Mouse (Mus musculus) G1E (cell line): ENCODE measurements around the gene Carns1. TPM values are rescaled to one million over a fixed set of nuclear protein-coding genes. Genes with fewer than 3 reads are reported as not detected.

ENCODE experiments used
- ATAC-seq: 2 replicates; pipeline ENCODE4 v1.8.0; 2016; ENCODE audit warnings: mild to moderate bottlenecking; ENCODE audit not compliant: insufficient number of reproducible peaks, poor library complexity, low FRiP score, severe bottlenecking; ENCODE audit errors: extremely low read depth
- DNase-seq: peaks from one replicate; pipeline ENCODE4 v3.0.0; 2012; ENCODE audit warnings: low spot score
- H3K27me3 ChIP-seq: 2 replicates; pipeline ENCODE4 v1.6.1; 2012; ENCODE audit warnings: mild to moderate bottlenecking, low read length, inconsistent platforms; ENCODE audit not compliant: insufficient read depth
- H3K36me3 ChIP-seq: replicated peaks from 2 replicates; pipeline ENCODE3; 2012; ENCODE audit warnings: mild to moderate bottlenecking, inconsistent platforms
- H3K4me1 ChIP-seq: 2 replicates; pipeline ENCODE4 v1.6.1; 2012; ENCODE audit warnings: low read depth, low read length, inconsistent platforms, mixed read lengths; ENCODE audit not compliant: insufficient read depth
- H3K4me3 ChIP-seq: 2 replicates; pipeline ENCODE4 v1.5.1; 2012; ENCODE audit warnings: low read depth, mild to moderate bottlenecking, inconsistent platforms, low read length, moderate library complexity, mixed read lengths
- H3K9me3 ChIP-seq: replicated peaks from 2 replicates; pipeline ENCODE4 v1.6.1; 2012; ENCODE audit warnings: inconsistent platforms
- CTCF ChIP-seq: IDR thresholded peaks from 2 replicates; pipeline ENCODE4 v1.5.1; 2012; ENCODE audit warnings: low read depth, low read length, inconsistent platforms, mixed read lengths
- GATA1 ChIP-seq: IDR thresholded peaks from 2 replicates; pipeline ENCODE4 v1.6.1; 2012; ENCODE audit warnings: borderline replicate concordance, low read length, inconsistent platforms, mixed read lengths
- GATA2 ChIP-seq: IDR thresholded peaks from 2 replicates; pipeline ENCODE4 v1.6.1; 2012; ENCODE audit warnings: low read depth, low read length, inconsistent platforms, borderline replicate concordance
- POLR2AphosphoS5 ChIP-seq: IDR thresholded peaks from 2 replicates; pipeline ENCODE4 v1.6.1; 2012; ENCODE audit warnings: low read depth, low read length, inconsistent platforms; ENCODE audit not compliant: insufficient replicate concordance
- TAL1 ChIP-seq: conservative IDR thresholded peaks from 2 replicates; pipeline ENCODE4 v1.6.1; 2012; ENCODE audit warnings: low read depth, low read length, inconsistent platforms, mixed read lengths
- polyA plus RNA-seq: library from polyadenylated mRNA; stranded (reverse); fragments of >175 nt; gene quantifications from 2 replicates; pipeline ENCODE4 v1.2.3, GENCODE M21; 2012
- total RNA-seq, 2 experiments: library from RNA; stranded (forward) in 1 of 2; stranded (reverse) in 1 of 2; fragments of 200-1000 nt in 1 of 2; fragments of >200 nt in 1 of 2; fragmentation: Nextera tagmentation in 1 of 2; gene quantifications; 2 replicates each; pipeline ENCODE4 v1.2.3; 2014 to 2017

Gene Carns1
- total and polyA plus RNA-seq, 3 experiments: 0.48 to 1.2 (median 0.55) TPM

- peaks cover 54% of the 10 kb centered on the region for H3K4me1 ChIP-seq
- TF ChIP-seq GATA1: no peak
- no peak for TF ChIP-seq POLR2AphosphoS5
- no peak for TF ChIP-seq CTCF
- TF ChIP-seq GATA2: no peak
- no peak for TF ChIP-seq TAL1
- no peaks in the 10 kb centered on the region for H3K9me3 ChIP-seq
- H3K36me3 ChIP-seq: no peaks in the 10 kb centered on the region
- ATAC-seq (no peak), DNase-seq (no peak)
- H3K4me3 ChIP-seq: no peak overlapping the region
- peaks cover 85% of the 10 kb centered on the region for H3K27me3 ChIP-seq
Observed at GRCm38 (mm10) chr19:4218293-4218692, 43.0 kb upstream of the Carns1 start.

GRCm38 (mm10) chr19:4217855-4218254, 42.6 kb upstream of the Carns1 start:
- H3K4me3 ChIP-seq: no peak overlapping the region
- no peak for DNase-seq
- no peak for TF ChIP-seq GATA1
- no peak for TF ChIP-seq CTCF
- TF ChIP-seq TAL1: no peak
- no peak for TF ChIP-seq GATA2
- TF ChIP-seq POLR2AphosphoS5: no peak
- no peaks in the 10 kb centered on the region for H3K36me3 ChIP-seq
- ATAC-seq: no peak
- peaks cover 54% of the 10 kb centered on the region for H3K4me1 ChIP-seq
- H3K9me3 ChIP-seq: no peaks in the 10 kb centered on the region
- H3K27me3 ChIP-seq: peaks cover 89% of the 10 kb centered on the region

GRCm38 (mm10) chr19:4217140-4217539, 41.9 kb upstream of the Carns1 start:
- H3K27me3 ChIP-seq: peaks cover 88% of the 10 kb centered on the region
- H3K4me1 ChIP-seq: peaks cover 48% of the 10 kb centered on the region
- no peaks in the 10 kb centered on the region for H3K36me3 ChIP-seq
- no peak for ATAC-seq
- no peaks in the 10 kb centered on the region for H3K9me3 ChIP-seq
- DNase-seq: no peak
- no peak overlapping the region for H3K4me3 ChIP-seq
- TF ChIP-seq POLR2AphosphoS5 (no peak), TAL1 (no peak), GATA1 (no peak), CTCF (no peak), GATA2 (no peak)

GRCm38 (mm10) chr19:4216041-4216685, 40.9 kb upstream of the Carns1 start:
- Histone ChIP-seq H3K4me1 (peaks cover 39% of the 10 kb centered on the region), H3K9me3 (no peaks in the 10 kb centered on the region), H3K4me3 (no peak overlapping the region), H3K27me3 (peaks cover 89% of the 10 kb centered on the region), H3K36me3 (no peaks in the 10 kb centered on the region)
- ATAC-seq (no peak), DNase-seq (no peak)
- TF ChIP-seq POLR2AphosphoS5 (no peak), CTCF (no peak), GATA1 (no peak), TAL1 (no peak), GATA2 (no peak)

- no peak for TF ChIP-seq GATA2
- no peak for TF ChIP-seq POLR2AphosphoS5
- no peak for TF ChIP-seq GATA1
- no peak for TF ChIP-seq TAL1
- TF ChIP-seq CTCF: no peak
- ATAC-seq: no peak
- H3K27me3 ChIP-seq: peaks cover 89% of the 10 kb centered on the region
- H3K36me3 ChIP-seq: no peaks in the 10 kb centered on the region
- H3K9me3 ChIP-seq: no peaks in the 10 kb centered on the region
- peaks cover 32% of the 10 kb centered on the region for H3K4me1 ChIP-seq
- DNase-seq: no peak
- no peak overlapping the region; the same call in 1 of the 2 replicates for H3K4me3 ChIP-seq
Observed at GRCm38 (mm10) chr19:4215451-4215840, 40.2 kb upstream of the Carns1 start.

- H3K4me3 ChIP-seq: peak overlapping the region; percentile 60; the same call in 1 of the 2 replicates
Observed at GRCm38 (mm10) chr19:4214771-4215450, 39.6 kb upstream of the Carns1 start.

More at GRCm38 (mm10) chr19:4214771-4215450, 39.6 kb upstream of the Carns1 start:
- Histone ChIP-seq H3K27me3 (peaks cover 89% of the 10 kb centered on the region), H3K36me3 (no peaks in the 10 kb centered on the region), H3K9me3 (no peaks in the 10 kb centered on the region), H3K4me1 (peaks cover 26% of the 10 kb centered on the region)
- DNase-seq (no peak), ATAC-seq (no peak)
- TF ChIP-seq CTCF: no peak
- TF ChIP-seq GATA1: no peak
- TF ChIP-seq TAL1: no peak
- no peak for TF ChIP-seq GATA2
- TF ChIP-seq POLR2AphosphoS5: no peak
